Mouse (Mus musculus) limb, embryonic 14.5 days (tissue): ENCODE results near the gene Asic2. TPM values are rescaled to one million over a fixed set of nuclear protein-coding genes. Genes with fewer than 3 reads are reported as not detected.

ENCODE experiments used
- ATAC-seq: fragments of 200-750 bp; cut with Nextera tagmentation; 2 replicates; pipeline ENCODE4 v1.8.0; 2017; ENCODE audit warnings: low read depth, moderate number of reproducible peaks, moderate TSS enrichment; ENCODE audit not compliant: low FRiP score
- DNase-seq: peaks from one replicate; pipeline ENCODE4 v3.0.0-alpha.2; 2015; ENCODE audit warnings: low spot score
- H3K27ac ChIP-seq: fragments of 300-500 bp; sonication (generic); replicated peaks from 2 replicates; pipeline ENCODE4 v1.5.1; 2014; ENCODE audit warnings: low read depth, mild to moderate bottlenecking, low read length, moderate library complexity, mixed read lengths
- H3K27me3 ChIP-seq: fragments of 300-500 bp; sonication (generic); 2 replicates; pipeline ENCODE4 v1.6.1; 2014; ENCODE audit warnings: low read length, mixed read lengths; ENCODE audit not compliant: control insufficient read depth, insufficient read depth
- H3K36me3 ChIP-seq: fragments of 300-500 bp; sonication (generic); 2 replicates; pipeline ENCODE4 v1.6.1; 2014; ENCODE audit warnings: mild to moderate bottlenecking, low read length, moderate library complexity, mixed read lengths; ENCODE audit not compliant: control insufficient read depth, insufficient read depth
- H3K4me1 ChIP-seq: fragments of 300-500 bp; sonication (generic); 2 replicates; pipeline ENCODE4 v1.6.1; 2014; ENCODE audit warnings: antibody characterized with exemption, low read length, mixed read lengths; ENCODE audit not compliant: control insufficient read depth, insufficient read depth
- H3K4me2 ChIP-seq: fragments of 300-500 bp; sonication (generic); replicated peaks from 2 replicates; pipeline ENCODE4 v1.6.1; 2014; ENCODE audit warnings: low read depth, mild to moderate bottlenecking, low read length, moderate library complexity; ENCODE audit not compliant: severe bottlenecking
- H3K4me3 ChIP-seq: fragments of 300-500 bp; sonication (generic); replicated peaks from 2 replicates; pipeline ENCODE4 v1.5.1; 2014; ENCODE audit warnings: low read length
- H3K9ac ChIP-seq: fragments of 300-500 bp; sonication (generic); 2 replicates; pipeline ENCODE4 v1.6.1; 2014; ENCODE audit warnings: mild to moderate bottlenecking, low read depth, low read length, moderate library complexity; ENCODE audit not compliant: severe bottlenecking
- H3K9me3 ChIP-seq: fragments of 300-500 bp; sonication (generic); 2 replicates; pipeline ENCODE4 v1.6.1; 2016; ENCODE audit warnings: low read length; ENCODE audit not compliant: control insufficient read depth
- POLR2A ChIP-seq: fragments of 200-500 bp; IDR thresholded peaks from 2 replicates; pipeline ENCODE4 v1.8.0; 2012; ENCODE audit warnings: inconsistent platforms, mild to moderate bottlenecking, moderate library complexity, borderline replicate concordance; ENCODE audit not compliant: insufficient read depth, insufficient read length; ENCODE audit errors: extremely low read depth
- WGBS: fragments of 180-500 bp; shearing (Covaris S2); extraction: QIAGEN DNeasy Blood & Tissue Kit; methylation state at CpG from one replicate; pipeline ENCODE4 v1.1.7; 2014; 5-methylcytosine and 5-hydroxymethylcytosine counted together
- polyA plus RNA-seq, 2 experiments: library from polyadenylated mRNA; depleted of rRNA in 1 of 2; stranded (reverse) in 1 of 2; unstranded in 1 of 2; fragments of >200 nt; fragmentation: Nextera tagmentation in 1 of 2; extraction: Ambion mirVana in 1 of 2; gene quantifications; 2 replicates each; pipeline versions ENCODE4 v1.2.1 to v1.2.3; 2012 to 2014

Asic2 gene
- polyA plus RNA-seq, 2 experiments, result 0.72 to 1.3 TPM

- Histone ChIP-seq H3K27me3 (no peaks in the 10 kb centered on the region), H3K9ac (no peak overlapping the region), H3K4me2 (0 out of 2 replicates have a peak overlapping the region, but pooled peaks have one; percentile 3), H3K9me3 (no peaks in the 10 kb centered on the region), H3K4me1 (peaks cover 18% of the 10 kb centered on the region), H3K27ac (no peak overlapping the region), H3K4me3 (no peak overlapping the region), H3K36me3 (no peaks in the 10 kb centered on the region)
- TF ChIP-seq POLR2A, result no peak
- DNase-seq, result no peak
- peak; percentile 47; the same call in 1 of the 2 replicates for ATAC-seq
- 26% methylated on average over 14 of the region's 14 CpGs for WGBS
These were observed 450.0 kb downstream of the Asic2 start for GRCm38 (mm10) chr11:81518001-81518955.

- TF ChIP-seq POLR2A, result no peak
- H3K27ac ChIP-seq, result no peak overlapping the region
- H3K9ac ChIP-seq, result no peak overlapping the region
- H3K27me3 ChIP-seq, result no peaks in the 10 kb centered on the region
- H3K36me3 ChIP-seq, result no peaks in the 10 kb centered on the region
- WGBS, result 63% methylated on average over 3 of the region's 3 CpGs
- no peak overlapping the region for H3K4me2 ChIP-seq
- peaks cover 20% of the 10 kb centered on the region for H3K4me1 ChIP-seq
- H3K4me3 ChIP-seq, result no peak overlapping the region
- ATAC-seq, result no peak
- H3K9me3 ChIP-seq, result no peaks in the 10 kb centered on the region
- no peak for DNase-seq
These were observed 452.5 kb downstream of the Asic2 start for GRCm38 (mm10) chr11:81515754-81516153.

- Histone ChIP-seq H3K9me3 (no peaks in the 10 kb centered on the region), H3K4me3 (no peak overlapping the region), H3K4me2 (no peak overlapping the region), H3K27me3 (no peaks in the 10 kb centered on the region), H3K4me1 (peaks cover 22% of the 10 kb centered on the region), H3K9ac (no peak overlapping the region), H3K27ac (no peak overlapping the region), H3K36me3 (no peaks in the 10 kb centered on the region)
- TF ChIP-seq POLR2A, result no peak
- WGBS, result 82% methylated on average over 10 of the region's 10 CpGs
- DNase-seq (no peak), ATAC-seq (no peak)
These were observed 455.8 kb downstream of the Asic2 start for GRCm38 (mm10) chr11:81512434-81512833.

- Histone ChIP-seq H3K36me3 (no peaks in the 10 kb centered on the region), H3K4me3 (no peak overlapping the region), H3K27ac (no peak overlapping the region), H3K4me1 (peaks cover 22% of the 10 kb centered on the region), H3K9me3 (no peaks in the 10 kb centered on the region), H3K4me2 (no peak overlapping the region), H3K9ac (no peak overlapping the region), H3K27me3 (no peaks in the 10 kb centered on the region)
- TF ChIP-seq POLR2A, result no peak
- 68% methylated on average over 4 of the region's 4 CpGs for WGBS
- ATAC-seq, result no peak
- no peak for DNase-seq
These were observed 456.9 kb downstream of the Asic2 start for GRCm38 (mm10) chr11:81511401-81511800.

GRCm38 (mm10) chr11:81508385-81509233 lies 459.6 kb downstream of the Asic2 start:
- no peak overlapping the region for H3K9ac ChIP-seq
- H3K36me3 ChIP-seq, result no peaks in the 10 kb centered on the region
- peak; percentile 89 for ATAC-seq
- H3K27me3 ChIP-seq, result no peaks in the 10 kb centered on the region
- TF ChIP-seq POLR2A, result no peak
- H3K27ac ChIP-seq, result no peak overlapping the region
- H3K4me1 ChIP-seq, result peaks cover 15% of the 10 kb centered on the region
- no peaks in the 10 kb centered on the region for H3K9me3 ChIP-seq
- H3K4me2 ChIP-seq, result no peak overlapping the region
- WGBS, result 27% methylated on average over 8 of the region's 8 CpGs
- peak; percentile 79 for DNase-seq
- no peak overlapping the region for H3K4me3 ChIP-seq
